Mouse (Mus musculus): Measurements from ENCODE around the gene Gjc1.

Gjc1 gene

GRCm38 (mm10) chr11:102770662-102771435 is 48.7 kb downstream of the Gjc1 start:
- peak; percentile 47 for DNase-seq

- no peak for DNase-seq
Observed at GRCm38 (mm10) chr11:102769993-102770661, 49.4 kb downstream of the Gjc1 start.

DNA sequence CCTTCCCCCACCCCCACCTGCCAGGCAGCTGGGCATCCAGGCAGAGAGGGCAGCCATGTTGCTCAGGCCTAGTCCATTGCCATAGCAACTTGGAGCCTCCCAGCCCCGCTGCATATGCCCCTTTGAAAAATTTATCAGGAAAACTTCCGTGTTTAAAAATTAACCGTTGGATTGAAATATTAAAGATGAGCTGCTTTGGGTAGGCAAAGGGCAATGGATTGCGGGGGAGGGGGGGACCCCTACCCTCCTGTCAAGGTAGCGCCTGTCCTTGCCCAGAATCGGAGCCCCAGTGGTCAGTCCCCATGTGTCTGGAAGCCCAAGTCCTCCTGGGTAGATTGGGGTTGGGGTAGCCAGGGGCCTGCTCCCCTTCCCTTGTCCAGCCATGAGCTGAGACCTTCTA is 50.4 kb downstream of the Gjc1 start:
- DNase-seq, result no peak

DNA sequence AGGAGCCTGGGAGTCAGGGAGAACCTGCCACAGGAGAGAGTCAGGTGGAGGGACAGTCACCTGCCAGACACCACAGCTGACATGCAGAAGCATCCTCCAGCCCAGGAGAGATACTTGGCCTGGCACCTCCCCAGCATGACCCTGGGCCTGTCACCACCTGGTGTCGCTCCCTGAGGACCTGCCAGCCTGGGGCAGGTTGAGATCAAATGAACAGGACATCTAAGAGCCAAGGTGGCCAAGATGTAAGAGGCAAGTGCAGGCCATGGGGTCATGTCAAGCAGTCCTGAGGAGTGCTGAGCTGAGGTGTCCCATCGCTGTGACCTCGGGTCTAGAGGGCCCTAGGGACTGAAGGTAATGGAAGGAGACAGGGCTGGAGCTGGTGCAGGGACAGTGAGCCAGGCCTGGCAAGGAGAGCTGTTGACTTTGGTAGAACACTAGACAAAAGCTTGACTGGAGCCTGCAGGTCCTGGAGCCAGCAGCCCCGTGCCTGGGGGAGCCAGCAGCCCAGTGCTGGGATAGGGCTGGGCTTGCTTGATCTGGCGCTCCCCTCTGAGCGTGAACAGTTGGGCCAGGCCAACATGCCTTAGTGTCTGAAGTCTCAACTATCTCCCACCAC is 52.3 kb downstream of the Gjc1 start:
- no peak for DNase-seq

GRCm38 (mm10) chr11:102765416-102765815 is 54.1 kb downstream of the Gjc1 start:
- DNase-seq, result no peak

- peak; percentile 50 for DNase-seq
Observed at GRCm38 (mm10) chr11:102763009-102763767, 56.3 kb downstream of the Gjc1 start.

DNA sequence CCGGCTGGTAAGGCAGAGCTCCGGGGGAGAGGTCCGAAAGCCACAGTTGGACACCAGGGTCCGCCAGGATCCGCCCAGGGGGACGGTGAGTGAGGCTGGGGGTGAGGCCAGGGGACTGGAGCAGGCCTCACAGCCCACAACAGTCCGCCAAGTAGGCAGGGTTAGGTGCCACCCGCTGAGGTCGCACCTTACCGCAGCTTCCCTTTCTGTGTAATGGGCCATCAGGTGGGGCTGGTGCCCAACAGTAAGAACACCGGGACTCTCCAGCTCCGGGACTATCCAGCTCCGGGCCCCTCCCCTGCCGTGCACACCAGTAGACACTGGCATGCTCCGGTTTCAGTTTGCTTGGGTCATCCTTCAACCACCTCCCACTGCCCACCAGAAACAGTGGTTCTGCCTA is 57.3 kb downstream of the Gjc1 start:
- DNase-seq, result no peak

GRCm38 (mm10) chr11:102761309-102762210 is 57.9 kb downstream of the Gjc1 start, which contains the start of gene Adam11:
Gene Adam11 (plus strand): TSS chr11:102761439.
- DNase-seq, result peak; percentile 65

GRCm38 (mm10) chr11:102760805-102761308 is 58.6 kb downstream of the Gjc1 start:
- DNase-seq, result no peak

DNA sequence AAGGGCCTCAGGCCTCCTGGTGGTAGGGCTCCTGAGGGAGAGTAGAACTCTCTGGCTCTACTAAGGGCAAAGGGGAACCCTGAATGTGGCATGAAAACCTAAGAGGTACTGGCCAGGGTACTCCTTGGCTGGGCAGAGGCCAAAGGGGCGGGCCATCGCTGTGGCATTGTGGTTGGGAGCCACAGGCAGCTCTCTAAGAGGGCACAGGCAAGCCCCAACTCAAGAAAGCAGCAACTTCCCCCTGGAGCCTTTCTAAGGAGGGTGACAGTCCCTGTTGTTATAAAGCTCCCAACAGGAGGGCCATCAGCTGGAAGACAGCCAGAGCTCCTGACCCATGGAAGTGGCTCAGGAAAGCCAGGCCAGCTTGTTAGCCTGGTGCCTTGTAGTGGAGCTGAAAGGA is 60.5 kb downstream of the Gjc1 start:
- no peak for DNase-seq

DNA sequence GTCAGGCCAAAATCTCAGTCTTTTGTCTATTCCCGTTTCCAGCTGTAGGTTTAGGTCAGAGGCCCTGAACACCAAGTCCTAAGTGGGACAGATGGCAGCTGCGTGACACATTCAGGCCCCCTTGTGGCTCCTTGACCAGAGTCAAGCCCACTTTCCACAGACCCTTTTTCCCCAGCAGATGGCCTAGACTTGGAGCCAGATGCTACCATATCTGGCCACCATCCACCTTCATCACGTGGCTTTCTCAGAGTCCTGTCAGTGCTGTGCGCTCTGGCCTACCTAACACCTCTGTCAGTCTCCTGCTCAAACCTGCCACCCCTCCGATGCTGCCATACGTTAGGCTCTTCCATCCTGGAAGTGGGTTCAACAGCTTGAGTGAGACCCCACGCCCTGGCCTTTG is 64.1 kb downstream of the Gjc1 start:
- DNase-seq, result no peak

GRCm38 (mm10) chr11:102754416-102754815 is 65.1 kb downstream of the Gjc1 start:
- DNase-seq, result no peak

DNA sequence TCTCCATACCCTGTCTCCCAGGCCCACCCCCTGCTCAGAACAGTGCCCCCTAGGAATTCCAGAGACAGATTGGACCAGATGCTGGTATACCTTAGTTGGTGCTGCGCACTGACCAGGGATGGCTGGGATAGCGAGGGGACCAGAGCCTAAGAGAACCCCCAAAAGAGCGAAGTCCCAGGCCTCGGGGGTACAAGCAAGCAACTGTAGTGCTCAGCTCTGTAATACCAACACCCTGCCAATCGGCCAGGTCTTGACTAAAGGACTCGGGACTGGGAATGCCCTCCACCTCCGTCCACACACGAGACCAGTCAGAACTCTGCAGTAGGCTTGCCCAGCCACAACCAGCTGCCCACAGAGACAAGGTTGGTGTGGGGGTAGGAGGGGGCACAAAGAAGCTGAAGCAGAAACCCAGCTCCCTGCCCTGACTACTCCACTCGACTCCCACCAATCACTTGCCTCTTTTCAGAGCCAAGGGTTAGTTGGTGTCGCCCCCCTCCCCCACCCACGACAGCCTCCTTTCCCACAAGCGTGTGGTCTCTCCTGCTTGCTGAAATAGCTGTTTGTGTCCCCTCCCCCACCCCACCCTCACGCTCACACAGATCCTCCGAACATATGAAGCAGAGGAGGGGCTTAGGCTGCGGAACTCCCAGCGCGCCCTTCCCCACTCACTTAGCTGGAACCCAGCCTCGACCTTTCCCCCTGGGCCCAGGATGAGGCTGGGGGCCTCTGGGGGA is 65.7 kb downstream of the Gjc1 start:
- peak; percentile 48 for DNase-seq

- no peak for DNase-seq
Observed at GRCm38 (mm10) chr11:102752896-102753590, 66.5 kb downstream of the Gjc1 start.

DNA sequence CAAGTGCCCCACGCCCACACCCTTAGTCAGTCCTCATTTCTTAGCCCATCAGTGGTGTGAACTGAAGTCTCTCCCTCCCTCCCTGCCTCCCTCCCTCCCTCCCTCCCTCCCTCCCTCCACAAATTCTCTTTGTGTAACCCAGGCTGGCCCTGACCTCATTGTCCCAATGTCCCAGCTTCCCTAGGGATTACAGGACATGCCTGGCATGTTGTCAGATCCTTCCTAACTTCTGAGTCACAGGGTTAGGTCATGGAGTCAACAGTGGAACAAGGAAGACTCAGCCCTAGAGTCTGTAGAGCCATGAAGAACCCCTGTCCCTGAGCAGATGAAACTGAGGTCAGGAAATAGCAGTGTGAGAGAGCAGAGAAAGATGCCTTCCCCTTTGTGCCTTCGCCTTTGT is 69.8 kb downstream of the Gjc1 start:
- no peak for DNase-seq

Data from embryo, embryonic 11 days (tissue).